Mouse (Mus musculus): ENCODE results near the gene Wipi1.

DNA sequence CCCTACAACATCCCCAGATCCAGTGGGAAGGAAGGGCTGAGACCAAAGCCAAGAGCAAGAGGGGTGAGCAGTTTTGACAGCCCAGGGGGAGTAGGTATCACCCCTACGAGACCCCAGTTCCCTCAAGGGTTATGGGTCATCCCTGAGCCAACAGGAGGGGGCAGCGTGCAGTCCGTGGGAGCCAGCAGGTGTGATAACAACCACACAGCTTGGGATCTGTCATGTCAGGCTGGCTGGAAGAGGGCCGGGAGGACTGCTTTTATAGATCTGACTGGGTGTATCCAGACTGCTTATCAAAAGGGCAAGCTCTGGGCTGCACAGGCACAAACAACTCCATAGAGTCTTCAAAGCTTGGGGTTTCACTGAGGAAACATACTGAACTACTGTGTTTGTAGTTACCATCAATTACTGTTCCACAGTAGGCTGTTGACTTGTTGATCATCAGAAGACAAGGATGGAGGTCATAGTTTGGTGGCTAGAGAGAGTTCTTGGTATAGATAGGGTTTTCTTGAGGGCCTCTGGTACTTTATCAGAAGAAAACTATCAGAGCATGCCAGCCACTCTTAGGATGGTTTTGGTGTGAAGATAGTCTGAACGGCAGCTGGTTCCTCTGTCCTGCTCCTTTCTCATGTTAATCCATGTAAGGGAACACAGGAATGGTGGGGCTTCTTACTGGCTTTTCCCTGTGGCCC, 62.0 kb downstream of the Wipi1 start:
- TF ChIP-seq ZKSCAN1 (IDR thresholded peaks at IDR 0.05; ENCODE audit: low read depth, low read length) (no peak), KAT2A (conservative IDR thresholded peaks at IDR 0.05; ENCODE audit: low read depth, low read length) (no peak), CTCF (IDR thresholded peaks at IDR 0.05 in 2 of 3, conservative IDR thresholded peaks at IDR 0.05 in 1 of 3; ENCODE audit: control insufficient read depth in 1 of 3, insufficient read depth in 1 of 3, low read depth in 2 of 3, low read length in 3 of 3, poor library complexity in 1 of 3, severe bottlenecking in 1 of 3) (peak in 1 of 3 experiments; percentile 14; a peak in 1 of 6 replicates), EP300 (IDR thresholded peaks at IDR 0.05; ENCODE audit: low read depth in 1 of 2, low read length in 2 of 2) (peak; percentile 76 to 86), MAX (IDR thresholded peaks at IDR 0.05; ENCODE audit: low read length) (peak; percentile 19; the same call in 1 of the 2 replicates), NELFE (IDR thresholded peaks at IDR 0.05; ENCODE audit: low read depth, low read length) (no peak), MAZ (IDR thresholded peaks at IDR 0.05; ENCODE audit: low read depth, low read length) (no peak), POLR2A (IDR thresholded peaks at IDR 0.05; ENCODE audit: control insufficient read depth in 1 of 2, insufficient read depth in 1 of 2, low read depth in 1 of 2, low read length in 2 of 2, poor library complexity in 1 of 2) (no peak), ZMIZ1 (IDR thresholded peaks at IDR 0.05; ENCODE audit: low read depth, low read length) (no peak)
